Mouse (Mus musculus) left cerebral cortex, postnatal 36 days (tissue): ENCODE results near the gene Rbp7. TPM values are rescaled to one million over a fixed set of nuclear protein-coding genes. Genes with fewer than 3 reads are reported as not detected.

Source experiments
- DNase-seq, 2 experiments: peaks; one replicate each; pipeline ENCODE4 v3.0.0; 2021 to 2022; ENCODE audit warnings: low spot score in 2 of 2, mixed read lengths in 1 of 2
- intact Hi-C: fragments of 180-260 bp; cut with DNase I; formaldehyde crosslinking; loops from one replicate; pipeline ENCODE4 v1.15.1; 2025
- total RNA-seq, 2 experiments: library from RNA; stranded (reverse); gene quantifications; 2 replicates each; pipeline ENCODE4 v1.2.3; 2021

Rbp7 gene
- total RNA-seq, 2 experiments from 2014 or later, result 0.57 to 1.3 TPM

GRCm38 (mm10) chr4:149416417-149416816 lies 38.4 kb downstream of the Rbp7 start:
- DNase-seq, result no peak
- intact Hi-C loops, result no loop called here

GRCm38 (mm10) chr4:149415651-149416169 lies 39.1 kb downstream of the Rbp7 start:
- no peak for DNase-seq
- intact Hi-C loops, result no loop called here

GRCm38 (mm10) chr4:149414259-149414658 lies 40.5 kb downstream of the Rbp7 start:
- no peak for DNase-seq
- intact Hi-C loops, result no loop called here

GRCm38 (mm10) chr4:149409759-149410158 lies 45.0 kb downstream of the Rbp7 start:
- intact Hi-C loops, result no loop called here
- no peak for DNase-seq

- intact Hi-C loops, result no loop called here
- DNase-seq, result no peak
Measured at GRCm38 (mm10) chr4:149408331-149408730, 46.4 kb downstream of the Rbp7 start.

- intact Hi-C loops, result no loop called here
- DNase-seq, result no peak
Measured at GRCm38 (mm10) chr4:149407461-149407860, 47.3 kb downstream of the Rbp7 start.

- intact Hi-C loops, result no loop called here
- DNase-seq, result no peak
Measured at GRCm38 (mm10) chr4:149405713-149406443, 48.9 kb downstream of the Rbp7 start.

- intact Hi-C loops, result no loop called here
- peak in 1 of 2 experiments; percentile 34 for DNase-seq
Measured at GRCm38 (mm10) chr4:149404640-149405465, 49.9 kb downstream of the Rbp7 start.

- intact Hi-C loops, result no loop called here
- no peak for DNase-seq
Measured at GRCm38 (mm10) chr4:149403037-149403436, 51.7 kb downstream of the Rbp7 start.

- no peak for DNase-seq
- intact Hi-C loops, result no loop called here
Measured at GRCm38 (mm10) chr4:149401591-149401982, 53.2 kb downstream of the Rbp7 start.

- intact Hi-C loops, result no loop called here
- DNase-seq, result no peak
Measured at GRCm38 (mm10) chr4:149400878-149401590, 53.7 kb downstream of the Rbp7 start.

Other genes starting within 250 kb of the Rbp7 start
- gene Kif1b, start 147.3 kb downstream of the Rbp7 start, total RNA-seq, result 100 to 1,000 TPM; 448 to 452 TPM
- 100 to 1,000 TPM; 106 to 113 TPM for gene Ube4b, start 28.2 kb downstream of the Rbp7 start, total RNA-seq
- not detected for gene Tmem274, start 22.4 kb upstream of the Rbp7 start, total RNA-seq
- gene Nmnat1, start 30.2 kb upstream of the Rbp7 start, total RNA-seq, result 1 to 10 TPM; 9.1 to 9.8 TPM
- gene Lzic, start 30.3 kb upstream of the Rbp7 start, total RNA-seq, result 10 to 100 TPM; 16.8 to 17.4 TPM
- gene Ctnnbip1, start 63.3 kb upstream of the Rbp7 start, total RNA-seq, result 10 to 100 TPM; 36.7 to 43.5 TPM
- 1,000 to 10,000 TPM; 1,328 to 1,609 TPM for gene Clstn1, start 131.5 kb upstream of the Rbp7 start, total RNA-seq
- gene Pik3cd, start 247.6 kb upstream of the Rbp7 start, total RNA-seq, result 10 to 100 TPM; 23.2 to 24.2 TPM